Mouse (Mus musculus) olfactory bulb, adult 2 months (tissue): Measurements from ENCODE around the gene N4bp1.

Experiments used
- CTCF ChIP-seq: fragments of 200-500 bp; IDR thresholded peaks from 2 replicates; pipeline ENCODE4 v1.5.1; 2012; ENCODE audit warnings: low read depth, mild to moderate bottlenecking, low read length, moderate library complexity; ENCODE audit not compliant: insufficient read depth
- POLR2A ChIP-seq: fragments of 200-500 bp; IDR thresholded peaks from 2 replicates; pipeline ENCODE4 v1.6.1; 2012; ENCODE audit warnings: mild to moderate bottlenecking, low read depth, low read length, moderate library complexity; ENCODE audit not compliant: insufficient read depth

GRCm38 (mm10) chr8:86758651-86759050, 126.4 kb downstream of the N4bp1 start:
- TF ChIP-seq CTCF (no peak), POLR2A (no peak)
